Mouse (Mus musculus): ENCODE data around the gene Sdf2l1. TPM values are rescaled to one million over a fixed set of nuclear protein-coding genes. Genes with fewer than 3 reads are reported as not detected.

Gene Sdf2l1
- polyA plus RNA-seq, 1 experiment: 60.9 TPM

DNA sequence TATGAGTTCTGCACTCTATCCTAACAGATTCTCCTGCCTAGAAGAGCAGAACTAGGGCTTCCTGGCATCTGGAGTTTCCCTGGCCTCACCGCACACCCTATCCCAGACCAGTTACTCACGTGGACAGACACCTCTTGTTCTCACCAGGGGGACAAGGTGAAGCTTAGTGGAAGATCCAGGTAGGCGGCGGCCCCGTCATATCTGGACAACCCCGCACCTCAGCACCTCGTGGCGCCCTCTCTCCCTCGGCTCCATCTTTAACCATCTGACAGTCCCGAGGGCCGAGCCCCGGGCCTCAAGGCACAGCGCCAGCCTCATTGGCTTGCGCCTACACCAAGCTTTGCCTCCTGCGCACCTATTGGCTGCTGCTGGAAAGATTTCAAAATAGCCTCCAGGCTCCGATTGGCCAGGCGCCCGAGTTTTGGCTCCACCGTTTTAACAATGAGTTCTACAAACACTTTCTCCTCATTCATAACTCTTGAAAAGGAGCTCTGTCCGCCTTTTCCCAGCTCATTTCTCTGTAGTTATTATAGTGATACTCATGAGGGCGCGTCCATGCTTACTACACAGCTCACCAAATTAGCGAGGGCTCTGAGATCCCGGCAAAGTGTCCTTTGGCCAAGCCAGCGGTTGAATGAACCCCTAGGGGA, 7.2 kb downstream of the Sdf2l1 start, which contains the start of gene 2610318N02Rik:
Gene 2610318N02Rik (minus strand): TSS at position 297 of the 650 bp plus-strand sequence.
- Histone ChIP-seq H3K27ac (ENCODE audit: insufficient read depth, low read depth, low read length) (peak within 1 kb of the TSS; percentile 7; the same call in 1 of the 2 replicates), H3K4me3 (ENCODE audit: insufficient read depth, low read length) (peak within 1 kb of the TSS; percentile 68), H3K4me1 (ENCODE audit: control insufficient read depth, insufficient read depth, low read length) (peaks cover 8% of the 10 kb centered on the region; the same call in 1 of the 2 replicates)
- no peak for TF ChIP-seq CTCF (IDR thresholded peaks at IDR 0.05; ENCODE audit: low read depth, low read length)
- TF ChIP-seq POLR2A (IDR thresholded peaks at IDR 0.05; ENCODE audit: borderline replicate concordance, low read depth, low read length): no peak

DNA sequence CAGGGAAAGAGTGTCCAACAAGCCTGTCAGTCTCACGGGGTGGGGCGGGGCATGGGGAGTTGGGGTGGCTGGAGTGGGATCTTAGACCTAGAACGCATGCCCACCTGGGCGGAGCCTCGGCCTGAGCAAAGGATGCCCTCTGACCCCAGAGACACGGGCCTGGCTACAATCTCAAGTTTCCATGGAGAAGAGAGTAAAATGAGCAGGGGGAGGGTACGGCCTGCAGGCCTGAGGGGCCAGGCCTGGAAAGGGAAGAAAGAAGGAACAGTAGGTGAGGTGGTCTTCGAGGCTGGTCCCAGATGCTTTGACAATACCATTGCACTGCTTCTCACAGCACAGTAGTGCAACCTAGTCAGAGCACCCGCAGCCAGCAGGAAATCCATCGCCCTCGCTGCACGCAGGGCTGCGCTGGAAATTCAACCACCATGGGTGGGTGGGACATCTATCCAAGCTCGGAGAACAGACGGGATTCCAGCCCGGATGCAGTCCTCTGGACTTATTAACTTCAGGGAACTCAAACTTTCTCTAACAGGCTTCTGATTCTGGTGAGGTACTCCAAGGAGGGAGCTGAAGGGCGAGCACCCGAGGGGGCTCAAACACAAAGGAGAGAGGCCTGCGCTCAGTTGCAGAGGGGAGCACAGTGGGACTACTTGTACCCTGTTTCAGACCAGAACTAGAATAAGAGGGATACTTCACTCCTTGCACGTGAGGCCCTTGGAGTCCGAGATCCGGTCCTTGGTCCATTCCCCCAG, 7.9 kb downstream of the Sdf2l1 start:
- Histone ChIP-seq H3K4me1 (ENCODE audit: control insufficient read depth, insufficient read depth, low read length) (peaks cover 8% of the 10 kb centered on the region; the same call in 1 of the 2 replicates), H3K4me3 (ENCODE audit: insufficient read depth, low read length) (peak overlapping the region; percentile 68), H3K27ac (ENCODE audit: insufficient read depth, low read depth, low read length) (peak overlapping the region; percentile 7; the same call in 1 of the 2 replicates)
- TF ChIP-seq CTCF (IDR thresholded peaks at IDR 0.05; ENCODE audit: low read depth, low read length) (no peak), POLR2A (IDR thresholded peaks at IDR 0.05; ENCODE audit: borderline replicate concordance, low read depth, low read length) (no peak)

DNA sequence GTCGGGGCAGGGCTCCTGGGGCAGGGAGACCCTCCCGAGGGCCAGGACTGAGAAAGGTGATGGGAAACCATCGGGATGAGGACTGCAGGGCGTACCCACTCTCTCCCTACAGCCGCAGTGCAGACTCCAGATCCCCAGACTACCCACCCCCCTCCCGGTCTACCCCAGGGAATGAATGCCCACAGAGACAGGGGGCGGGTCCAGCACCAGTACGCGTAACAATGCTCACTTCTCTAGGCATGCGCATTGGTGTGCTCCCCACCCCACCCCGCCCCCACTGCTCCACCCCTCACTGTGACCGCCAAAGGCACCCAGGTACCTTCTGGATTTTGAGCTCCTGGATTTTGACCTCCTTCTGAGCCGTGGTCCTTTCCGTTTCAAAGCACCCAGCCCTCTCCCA, 10.6 kb downstream of the Sdf2l1 start:
- no peak for TF ChIP-seq POLR2A (IDR thresholded peaks at IDR 0.05; ENCODE audit: borderline replicate concordance, low read depth, low read length)
- no peak for TF ChIP-seq CTCF (IDR thresholded peaks at IDR 0.05; ENCODE audit: low read depth, low read length)
- no peak overlapping the region for H3K4me3 ChIP-seq (ENCODE audit: insufficient read depth, low read length)
- H3K4me1 ChIP-seq (ENCODE audit: control insufficient read depth, insufficient read depth, low read length): peaks cover 8% of the 10 kb centered on the region; the same call in 1 of the 2 replicates
- H3K27ac ChIP-seq (ENCODE audit: insufficient read depth, low read depth, low read length): no peak overlapping the region

DNA sequence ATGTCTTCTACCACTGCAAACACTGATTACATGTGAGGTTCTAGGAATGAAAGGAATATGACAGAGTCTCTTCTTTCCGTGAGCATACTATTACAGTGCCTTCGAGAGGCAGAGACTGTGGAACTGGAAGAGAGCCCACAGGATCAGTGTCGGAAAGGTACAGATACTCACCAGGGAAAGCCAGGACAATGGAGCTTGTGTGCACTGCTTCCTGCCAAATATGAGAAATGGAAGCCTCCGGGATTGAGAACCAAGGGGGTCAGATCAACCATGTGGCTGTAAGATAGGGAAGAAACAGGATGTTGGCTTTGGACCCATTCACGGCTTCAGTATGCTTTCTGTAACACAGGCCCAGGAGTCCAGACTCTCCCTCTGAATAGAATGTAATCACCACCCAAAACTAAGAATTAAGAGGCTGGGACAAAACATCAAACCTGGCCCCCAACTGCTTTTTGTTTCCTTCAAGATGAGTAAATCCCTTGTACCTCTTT, 14.8 kb downstream of the Sdf2l1 start:
- no peak overlapping the region for H3K27ac ChIP-seq (ENCODE audit: insufficient read depth, low read depth, low read length)
- no peak overlapping the region for H3K4me3 ChIP-seq (ENCODE audit: insufficient read depth, low read length)
- TF ChIP-seq CTCF (IDR thresholded peaks at IDR 0.05; ENCODE audit: low read depth, low read length): no peak
- no peak for TF ChIP-seq POLR2A (IDR thresholded peaks at IDR 0.05; ENCODE audit: borderline replicate concordance, low read depth, low read length)
- H3K4me1 ChIP-seq (ENCODE audit: control insufficient read depth, insufficient read depth, low read length): no peaks in the 10 kb centered on the region

DNA sequence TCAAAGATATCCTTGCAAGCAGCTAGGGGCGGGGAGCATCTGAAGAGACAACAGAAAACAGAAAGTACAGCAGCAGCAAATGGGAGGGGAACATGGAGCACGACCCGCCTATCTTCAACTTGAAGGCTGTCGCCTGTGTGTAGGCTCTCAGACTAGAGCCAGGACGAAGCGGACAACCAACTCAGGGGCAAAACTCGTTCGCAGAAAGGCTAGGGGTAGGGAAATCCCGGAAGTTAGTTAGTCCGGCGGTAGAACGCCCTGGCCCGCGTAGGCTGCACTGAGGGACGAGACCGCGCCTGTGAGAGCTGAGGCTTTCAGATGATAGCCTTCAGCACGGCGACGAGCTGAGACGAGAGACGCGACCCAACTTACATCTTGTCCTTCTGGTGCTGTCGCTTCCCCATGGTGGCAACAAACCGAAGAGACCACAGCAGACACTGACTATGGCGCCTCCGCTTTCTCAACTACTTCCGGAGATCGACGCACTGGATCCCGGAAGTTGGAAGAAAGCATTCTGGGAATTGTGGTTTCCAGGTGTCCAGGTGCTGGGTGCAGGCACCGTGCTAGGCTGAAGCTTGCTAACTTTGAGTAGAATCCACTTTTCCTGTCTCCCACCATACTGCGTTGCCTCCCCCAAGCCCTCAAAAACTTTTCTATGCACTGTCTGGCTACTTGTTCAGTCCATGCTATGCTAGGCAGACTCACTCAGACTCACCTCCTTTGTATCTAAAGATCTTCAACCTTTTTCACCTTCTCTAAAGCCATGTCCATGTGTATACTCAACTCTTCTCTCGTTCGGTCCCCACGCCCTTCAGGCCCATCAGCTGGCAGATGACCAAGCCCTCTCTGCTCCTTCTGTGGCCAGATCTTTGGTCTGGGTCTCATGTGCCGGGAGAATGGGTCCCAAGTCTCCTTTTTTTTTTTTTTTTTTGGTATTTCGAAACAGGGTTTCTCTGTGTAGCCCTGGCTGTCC, 21.1 kb downstream of the Sdf2l1 start, which contains the start of gene Ppil2:
Gene Ppil2 (minus strand): TSS at position 487 of the 973 bp plus-strand sequence.
- Histone ChIP-seq H3K27ac (ENCODE audit: insufficient read depth, low read depth, low read length) (peak within 1 kb of the TSS; percentile 74), H3K4me3 (ENCODE audit: insufficient read depth, low read length) (peak within 1 kb of the TSS; percentile 96)
- TF ChIP-seq CTCF (IDR thresholded peaks at IDR 0.05; ENCODE audit: low read depth, low read length): no peak
- TF ChIP-seq POLR2A (IDR thresholded peaks at IDR 0.05; ENCODE audit: borderline replicate concordance, low read depth, low read length): no peak

DNA sequence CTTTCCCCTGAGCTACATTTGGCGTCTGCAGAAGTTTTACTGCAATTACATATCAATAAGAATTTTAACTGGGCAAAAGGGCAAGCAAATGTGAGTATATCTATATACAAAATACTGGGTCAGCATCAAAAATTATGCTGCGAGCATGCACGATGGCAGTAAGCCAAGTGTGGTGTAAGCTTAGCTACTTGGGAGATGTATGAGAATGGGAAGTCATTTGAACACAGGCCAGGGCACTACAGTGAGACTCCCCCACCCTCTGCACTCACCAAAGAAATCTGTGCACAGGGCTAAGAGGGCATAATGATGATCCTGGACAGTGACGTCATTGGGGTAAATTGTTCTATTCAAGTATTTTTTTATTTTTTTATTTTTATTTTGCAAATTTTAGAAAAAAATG, 27.6 kb downstream of the Sdf2l1 start:
- no peak overlapping the region for H3K4me3 ChIP-seq (ENCODE audit: insufficient read depth, low read length)
- no peak for TF ChIP-seq CTCF (IDR thresholded peaks at IDR 0.05; ENCODE audit: low read depth, low read length)
- TF ChIP-seq POLR2A (IDR thresholded peaks at IDR 0.05; ENCODE audit: borderline replicate concordance, low read depth, low read length): no peak

More for the DNA sequence above, 21.1 kb downstream of the Sdf2l1 start, which contains the start of gene Ppil2:
- peaks cover 9% of the 10 kb centered on the region for H3K4me1 ChIP-seq (ENCODE audit: control insufficient read depth, insufficient read depth, low read length)

DNA sequence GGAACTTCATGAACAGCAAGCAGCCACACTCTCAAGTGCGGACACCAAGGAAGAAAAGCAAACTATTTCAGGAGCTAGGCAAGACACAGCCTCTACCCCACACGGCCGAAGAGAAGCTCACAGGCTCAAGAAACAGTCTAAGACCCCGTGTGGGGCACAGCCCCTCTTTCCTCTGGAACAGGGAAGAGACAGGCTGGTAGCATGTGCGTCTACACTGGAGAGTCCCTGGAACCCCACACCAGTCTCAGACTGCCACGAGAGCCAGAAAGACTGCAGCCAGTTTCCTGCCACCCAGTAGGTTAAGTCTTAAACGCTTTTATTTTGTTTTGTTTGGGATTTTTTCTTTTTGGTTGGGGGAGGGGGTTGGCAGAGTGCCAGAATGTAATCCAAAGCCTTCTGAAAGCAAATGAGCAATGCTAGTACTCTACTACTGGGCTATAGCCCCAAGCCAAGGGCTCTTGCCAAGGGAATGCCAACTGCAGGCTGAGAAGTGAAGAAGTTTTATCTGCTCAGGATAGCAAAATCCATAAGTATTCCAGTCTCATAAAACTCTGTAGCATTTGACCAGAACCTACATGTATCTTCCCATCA, 29.5 kb downstream of the Sdf2l1 start:
- H3K27ac ChIP-seq (ENCODE audit: insufficient read depth, low read depth, low read length): no peak overlapping the region
- H3K4me1 ChIP-seq (ENCODE audit: control insufficient read depth, insufficient read depth, low read length): peaks cover 2% of the 10 kb centered on the region
- TF ChIP-seq POLR2A (IDR thresholded peaks at IDR 0.05; ENCODE audit: borderline replicate concordance, low read depth, low read length) (no peak), CTCF (IDR thresholded peaks at IDR 0.05; ENCODE audit: low read depth, low read length) (no peak)
- no peak overlapping the region for H3K4me3 ChIP-seq (ENCODE audit: insufficient read depth, low read length)

More for the DNA sequence above, 27.6 kb downstream of the Sdf2l1 start:
- Histone ChIP-seq H3K27ac (ENCODE audit: insufficient read depth, low read depth, low read length) (no peak overlapping the region), H3K4me1 (ENCODE audit: control insufficient read depth, insufficient read depth, low read length) (peaks cover 4% of the 10 kb centered on the region)

DNA sequence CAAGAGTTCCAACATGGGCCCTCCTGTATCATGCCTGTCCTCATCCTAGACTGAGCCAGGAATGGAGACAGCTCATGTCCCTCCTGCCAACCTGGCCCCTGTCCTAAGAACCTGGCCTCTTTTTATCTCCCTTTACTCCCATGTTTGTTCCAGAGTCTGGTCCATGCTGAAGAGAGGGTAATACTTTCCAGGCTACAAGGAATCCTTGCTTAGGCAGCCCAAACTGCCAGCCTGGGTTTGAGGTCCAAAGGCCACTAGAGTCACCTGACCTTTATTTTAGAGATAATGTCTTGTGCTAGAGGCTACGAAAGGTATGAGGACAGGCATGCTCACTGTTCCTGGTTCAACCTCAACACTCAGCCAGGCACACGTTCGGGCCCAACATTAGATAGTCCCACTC, 35.2 kb downstream of the Sdf2l1 start:
- H3K4me3 ChIP-seq (ENCODE audit: insufficient read depth, low read length): no peak overlapping the region
- no peak overlapping the region for H3K27ac ChIP-seq (ENCODE audit: insufficient read depth, low read depth, low read length)
- H3K4me1 ChIP-seq (ENCODE audit: control insufficient read depth, insufficient read depth, low read length): peaks cover under 1% of the 10 kb centered on the region
- no peak for TF ChIP-seq CTCF (IDR thresholded peaks at IDR 0.05; ENCODE audit: low read depth, low read length)
- no peak for TF ChIP-seq POLR2A (IDR thresholded peaks at IDR 0.05; ENCODE audit: borderline replicate concordance, low read depth, low read length)

Measured in bone marrow macrophage, adult 2 months (primary cell).